Mouse (Mus musculus) hindbrain, embryonic 11.5 days (tissue): ENCODE measurements around the gene Uqcr11. TPM values are rescaled to one million over a fixed set of nuclear protein-coding genes. Genes with fewer than 3 reads are reported as not detected.

Source experiments
- ATAC-seq: fragments of 200-750 bp; cut with Nextera tagmentation; 2 replicates; pipeline ENCODE4 v1.8.0; 2017; ENCODE audit warnings: mild to moderate bottlenecking, moderate TSS enrichment, moderate library complexity; ENCODE audit not compliant: low FRiP score
- DNase-seq: peaks from one replicate; pipeline ENCODE4 v3.0.0-alpha.2; 2015; ENCODE audit warnings: low spot score
- H3K27ac ChIP-seq: fragments of 300-500 bp; sonication (generic); 2 replicates; pipeline ENCODE4 v1.5.1; 2014; ENCODE audit warnings: mild to moderate bottlenecking, low read depth, low read length
- H3K27me3 ChIP-seq: fragments of 300-500 bp; sonication (generic); 2 replicates; pipeline ENCODE4 v1.6.1; 2014; ENCODE audit warnings: mild to moderate bottlenecking, low read length, moderate library complexity, mixed read lengths; ENCODE audit not compliant: control insufficient read depth, insufficient read depth
- H3K36me3 ChIP-seq: fragments of 300-500 bp; sonication (generic); 2 replicates; pipeline ENCODE4 v1.6.1; 2014; ENCODE audit warnings: mild to moderate bottlenecking, low read length, moderate library complexity, mixed read lengths; ENCODE audit not compliant: control insufficient read depth, insufficient read depth
- H3K4me1 ChIP-seq: fragments of 300-500 bp; sonication (generic); replicated peaks from 2 replicates; pipeline ENCODE4 v1.6.1; 2014; ENCODE audit warnings: low read length, mixed read lengths; ENCODE audit not compliant: control insufficient read depth, insufficient read depth
- H3K4me2 ChIP-seq: fragments of 300-500 bp; sonication (generic); replicated peaks from 2 replicates; pipeline ENCODE4 v1.6.1; 2014; ENCODE audit warnings: mild to moderate bottlenecking, low read depth, low read length
- H3K4me3 ChIP-seq: fragments of 300-500 bp; sonication (generic); 2 replicates; pipeline ENCODE4 v1.5.1; 2014; ENCODE audit warnings: low read depth, low read length
- H3K9ac ChIP-seq: fragments of 300-500 bp; sonication (generic); 2 replicates; pipeline ENCODE4 v1.6.1; 2014; ENCODE audit warnings: low read depth, low read length
- H3K9me3 ChIP-seq: fragments of 300-500 bp; sonication (generic); 2 replicates; pipeline ENCODE4 v1.6.1; 2016; ENCODE audit warnings: low read length; ENCODE audit not compliant: control insufficient read depth
- WGBS: fragments of 180-500 bp; shearing (Covaris S2); extraction: QIAGEN DNeasy Blood & Tissue Kit; methylation state at CpG from one replicate; pipeline ENCODE4 v1.1.7; 2014; 5-methylcytosine and 5-hydroxymethylcytosine counted together
- polyA plus RNA-seq: library from polyadenylated mRNA; unstranded; fragments of >200 nt; fragmentation: Nextera tagmentation; extraction: Ambion mirVana; gene quantifications from 2 replicates; pipeline ENCODE4 v1.2.1, GENCODE M21; 2014

Gene Uqcr11
- polyA plus RNA-seq, 1 experiment from 2014 or later: 466 TPM

DNA sequence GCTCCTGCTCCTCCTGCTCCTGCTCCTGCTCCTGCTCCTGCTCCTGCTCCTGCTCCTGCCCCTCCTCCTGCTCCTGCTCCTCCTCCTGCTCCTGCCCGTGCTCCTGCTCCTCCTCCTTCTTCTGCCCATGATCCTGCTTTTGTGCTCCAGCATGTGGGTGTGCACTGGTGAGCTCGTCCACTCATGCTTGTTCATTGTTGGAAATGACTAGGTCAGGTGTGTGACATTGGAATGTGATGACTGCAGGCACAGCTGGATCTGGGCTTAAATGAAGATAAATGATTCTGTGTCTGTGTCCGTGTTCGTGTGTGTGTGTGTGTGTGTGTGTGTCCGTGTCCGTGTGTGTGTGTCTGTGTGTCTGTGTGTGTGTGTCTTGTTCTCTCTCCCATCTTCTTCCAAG, 38.2 kb downstream of the Uqcr11 start:
- H3K4me2 ChIP-seq: no peak overlapping the region
- no peak overlapping the region for H3K4me3 ChIP-seq
- H3K27ac ChIP-seq: no peak overlapping the region
- no peaks in the 10 kb centered on the region for H3K36me3 ChIP-seq
- WGBS: 94% methylated on average over 6 of the region's 6 CpGs
- DNase-seq (no peak), ATAC-seq (no peak)
- no peaks in the 10 kb centered on the region for H3K9me3 ChIP-seq
- H3K27me3 ChIP-seq: no peaks in the 10 kb centered on the region; the same call in 1 of the 2 replicates
- H3K4me1 ChIP-seq: no peaks in the 10 kb centered on the region
- no peak overlapping the region for H3K9ac ChIP-seq

DNA sequence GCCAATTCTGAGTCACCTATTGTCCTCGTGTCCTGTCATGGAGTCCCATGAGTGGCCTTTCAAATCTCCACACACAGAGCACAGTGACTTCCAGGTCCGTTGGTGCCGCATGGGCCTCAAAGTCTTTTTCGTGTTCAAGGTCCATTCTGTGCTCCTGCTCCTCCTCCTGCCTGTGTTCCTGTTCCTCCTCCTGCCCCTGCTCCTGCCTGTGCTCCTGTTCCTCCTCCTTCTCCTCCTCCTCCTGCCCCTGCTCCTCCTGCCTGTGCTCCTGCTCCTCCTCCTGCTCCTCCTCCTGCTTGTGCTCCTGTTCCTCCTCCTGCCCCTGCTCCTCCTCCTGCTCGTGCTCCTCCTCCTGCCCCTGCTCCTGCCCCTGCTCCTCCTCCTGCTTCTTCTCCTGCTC, 38.7 kb downstream of the Uqcr11 start:
- 57% methylated on average over 5 of the region's 5 CpGs for WGBS
- no peak for DNase-seq
- no peaks in the 10 kb centered on the region for H3K4me1 ChIP-seq
- H3K27ac ChIP-seq: no peak overlapping the region
- H3K4me2 ChIP-seq: no peak overlapping the region
- no peaks in the 10 kb centered on the region for H3K9me3 ChIP-seq
- H3K36me3 ChIP-seq: no peaks in the 10 kb centered on the region
- ATAC-seq: no peak
- H3K27me3 ChIP-seq: no peaks in the 10 kb centered on the region; the same call in 1 of the 2 replicates
- H3K9ac ChIP-seq: no peak overlapping the region
- no peak overlapping the region for H3K4me3 ChIP-seq

GRCm38 (mm10) chr10:80365736-80366135, 40.9 kb downstream of the Uqcr11 start:
- WGBS: 67% methylated on average over 6 of the region's 6 CpGs
- ATAC-seq: no peak

GRCm38 (mm10) chr10:80363734-80364133, 42.9 kb downstream of the Uqcr11 start:
- Histone ChIP-seq H3K4me3 (no peak overlapping the region), H3K4me2 (no peak overlapping the region), H3K27ac (no peak overlapping the region), H3K27me3 (peaks cover 15% of the 10 kb centered on the region), H3K9ac (no peak overlapping the region), H3K36me3 (no peaks in the 10 kb centered on the region), H3K4me1 (no peaks in the 10 kb centered on the region), H3K9me3 (no peaks in the 10 kb centered on the region)
- WGBS: 40% methylated on average over 6 of the region's 6 CpGs
- no peak for ATAC-seq
- no peak for DNase-seq

More at GRCm38 (mm10) chr10:80365736-80366135, 40.9 kb downstream of the Uqcr11 start:
- Histone ChIP-seq H3K4me2 (no peak overlapping the region), H3K27ac (no peak overlapping the region), H3K4me3 (no peak overlapping the region), H3K9ac (no peak overlapping the region), H3K27me3 (no peaks in the 10 kb centered on the region; the same call in 1 of the 2 replicates), H3K4me1 (no peaks in the 10 kb centered on the region), H3K9me3 (no peaks in the 10 kb centered on the region), H3K36me3 (no peaks in the 10 kb centered on the region)
- DNase-seq: no peak

GRCm38 (mm10) chr10:80357994-80358639, 48.5 kb downstream of the Uqcr11 start:
- Histone ChIP-seq H3K9ac (no peak overlapping the region), H3K27ac (no peak overlapping the region)
- peak; percentile 61 for ATAC-seq

DNA sequence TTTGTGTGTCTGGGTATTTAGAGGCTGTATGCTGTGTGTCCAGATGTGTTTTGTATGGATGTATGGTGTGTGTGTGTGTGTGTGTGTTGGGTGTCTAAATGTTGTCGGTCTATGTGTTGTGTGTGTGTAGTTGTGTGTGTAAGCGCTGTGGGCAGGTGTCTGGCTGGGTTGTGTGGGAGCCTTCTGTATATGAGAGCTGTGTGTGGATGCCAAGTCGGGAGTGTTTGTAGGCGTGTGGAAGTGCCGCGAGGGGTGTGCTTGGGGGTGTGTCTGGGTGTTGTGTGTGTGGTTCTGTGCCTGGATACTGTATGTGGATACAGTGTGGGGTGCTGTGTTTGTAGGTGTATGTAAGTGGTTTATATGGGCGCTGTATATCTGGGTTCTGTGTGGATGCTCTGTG, 49.3 kb downstream of the Uqcr11 start:
- peaks cover 74% of the 10 kb centered on the region for H3K27me3 ChIP-seq
- H3K9ac ChIP-seq: no peak overlapping the region
- 40% methylated on average over 7 of the region's 7 CpGs for WGBS
- DNase-seq (no peak), ATAC-seq (no peak)
- H3K4me3 ChIP-seq: no peak overlapping the region
- H3K27ac ChIP-seq: no peak overlapping the region
- H3K4me2 ChIP-seq: no peak overlapping the region
- H3K4me1 ChIP-seq: peaks cover 6% of the 10 kb centered on the region; the same call in 1 of the 2 replicates
- H3K36me3 ChIP-seq: no peaks in the 10 kb centered on the region
- H3K9me3 ChIP-seq: no peaks in the 10 kb centered on the region

More at GRCm38 (mm10) chr10:80357994-80358639, 48.5 kb downstream of the Uqcr11 start:
- Histone ChIP-seq H3K4me1 (peaks cover 6% of the 10 kb centered on the region; the same call in 1 of the 2 replicates), H3K4me3 (no peak overlapping the region), H3K27me3 (peaks cover 67% of the 10 kb centered on the region), H3K9me3 (no peaks in the 10 kb centered on the region), H3K4me2 (no peak overlapping the region), H3K36me3 (no peaks in the 10 kb centered on the region)
- no peak for DNase-seq
- WGBS: 8% methylated on average over 30 of the region's 31 CpGs

- 3% methylated on average over 34 of the region's 34 CpGs for WGBS
- no peak for ATAC-seq
- no peak overlapping the region for H3K9ac ChIP-seq
- H3K27me3 ChIP-seq: peaks cover 78% of the 10 kb centered on the region
- DNase-seq: no peak
- H3K4me3 ChIP-seq: peak overlapping the region; percentile 24
- peak overlapping the region; percentile 31 for H3K4me2 ChIP-seq
- peaks cover 6% of the 10 kb centered on the region; the same call in 1 of the 2 replicates for H3K4me1 ChIP-seq
- H3K36me3 ChIP-seq: no peaks in the 10 kb centered on the region
- no peak overlapping the region for H3K27ac ChIP-seq
- no peaks in the 10 kb centered on the region for H3K9me3 ChIP-seq
Observed at GRCm38 (mm10) chr10:80356737-80357136, 49.9 kb downstream of the Uqcr11 start.

DNA sequence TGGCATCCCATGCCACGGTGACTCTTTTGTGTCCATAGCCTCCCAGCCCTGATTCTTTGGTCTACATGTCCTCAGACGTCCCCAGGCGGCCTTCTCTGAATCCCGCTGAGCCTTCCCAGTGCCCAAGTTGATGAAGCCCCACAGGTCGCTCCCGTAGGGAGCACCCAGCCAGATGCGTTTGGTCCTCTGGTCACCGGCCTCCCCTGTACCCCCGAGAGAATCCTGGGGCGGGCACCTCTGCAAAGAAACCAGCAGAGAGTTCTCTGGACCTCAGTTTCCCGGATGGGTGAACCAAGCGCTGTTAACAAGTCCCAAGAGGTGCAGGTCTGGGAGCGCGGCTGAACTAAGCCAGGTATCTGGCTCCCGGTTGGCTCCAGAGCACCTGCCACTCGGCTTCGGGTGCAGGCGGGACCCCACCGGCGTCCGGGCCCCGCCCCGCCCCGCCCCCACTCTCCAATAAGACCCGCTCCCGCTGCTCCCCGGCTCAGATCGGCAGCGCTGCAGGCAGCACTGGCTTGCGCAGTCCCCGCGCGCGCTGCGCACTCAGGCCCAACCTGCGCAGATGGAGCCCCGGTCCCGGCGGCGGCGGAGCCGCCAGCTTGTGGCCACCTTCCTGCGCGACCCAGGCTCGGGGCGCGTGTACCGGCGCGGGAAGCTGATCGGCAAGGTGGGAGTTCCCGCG, 50.5 kb downstream of the Uqcr11 start, which contains the start of gene Plk5:
Gene Plk5, plus strand, starts transcription at position 459 of the 682 bp plus-strand sequence.
- under 1% methylated on average over 51 of the region's 53 CpGs for WGBS
- Histone ChIP-seq H3K27me3 (peaks cover 84% of the 10 kb centered on the region), H3K4me1 (peaks cover 6% of the 10 kb centered on the region; the same call in 1 of the 2 replicates), H3K4me3 (peak within 1 kb of the TSS; percentile 24), H3K36me3 (no peaks in the 10 kb centered on the region), H3K9me3 (no peaks in the 10 kb centered on the region), H3K27ac (no peak within 1 kb of the TSS), H3K4me2 (peak within 1 kb of the TSS; percentile 31), H3K9ac (no peak within 1 kb of the TSS)
- ATAC-seq: no peak
- DNase-seq: peak; percentile 45
